Mouse (Mus musculus) erythroblast, embryonic 14.5 days (primary cell): ENCODE results near the gene Sun5. TPM values are rescaled to one million over a fixed set of nuclear protein-coding genes. Genes with fewer than 3 reads are reported as not detected.
"Not testable (repeated sequence)": the region's sequence is repeated elsewhere in the genome, so short reads cannot be mapped to it uniquely, and the experiment has no call there.

Experiments
- H3K27me3 ChIP-seq: 2 replicates; pipeline ENCODE4 v1.6.1; 2012; ENCODE audit warnings: inconsistent platforms; ENCODE audit not compliant: control insufficient read depth
- H3K36me3 ChIP-seq: 2 replicates; pipeline ENCODE4 v1.6.1; 2012; ENCODE audit warnings: mild to moderate bottlenecking, inconsistent platforms; ENCODE audit not compliant: control insufficient read depth
- H3K4me1 ChIP-seq: 2 replicates; pipeline ENCODE4 v1.6.1; 2012; ENCODE audit warnings: inconsistent platforms; ENCODE audit not compliant: control insufficient read depth
- H3K4me3 ChIP-seq: replicated peaks from 2 replicates; pipeline ENCODE3; 2012; ENCODE audit warnings: moderate library complexity, mild to moderate bottlenecking, inconsistent platforms
- H3K9me3 ChIP-seq: 2 replicates; pipeline ENCODE4 v1.6.1; 2012; ENCODE audit warnings: low read length, inconsistent platforms, mixed read lengths; ENCODE audit not compliant: control insufficient read depth
- GATA1 ChIP-seq: IDR thresholded peaks from 2 replicates; pipeline ENCODE4 v1.6.1; 2012; ENCODE audit warnings: low read length, inconsistent platforms, mixed read lengths
- TAL1 ChIP-seq: IDR thresholded peaks from 3 replicates; pipeline ENCODE4 v1.6.1; 2012; ENCODE audit warnings: low read length, inconsistent platforms, mixed read lengths
- polyA plus RNA-seq: library from polyadenylated mRNA; stranded (reverse); fragments of >175 nt; gene quantifications from 2 replicates; pipeline ENCODE4 v1.2.3, GENCODE M21; 2012

Gene Sun5
- polyA plus RNA-seq, 1 experiment, result not detected

DNA sequence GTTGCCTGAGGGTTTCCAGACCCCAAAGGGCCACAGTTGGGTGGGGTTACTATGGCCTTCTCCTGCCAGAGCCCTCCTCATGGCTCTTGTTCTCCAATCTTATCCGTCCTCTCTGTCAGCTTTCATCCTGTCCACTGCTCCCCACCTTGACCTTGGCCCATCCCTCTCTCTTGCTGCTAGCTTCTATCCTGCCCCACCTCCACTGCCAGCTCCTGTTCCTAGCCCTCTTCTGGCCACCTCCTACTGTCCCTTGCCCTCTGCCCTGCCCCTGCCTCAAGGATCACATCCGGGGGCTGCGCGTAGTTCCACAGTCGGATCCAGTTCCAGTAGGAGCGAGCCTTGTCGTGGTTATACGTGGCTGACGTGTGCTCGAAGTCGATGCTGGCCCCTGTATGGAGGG lies 10.6 kb downstream of the Sun5 start:
- no peak for TF ChIP-seq GATA1
- H3K9me3 ChIP-seq, result no peaks in the 10 kb centered on the region
- H3K36me3 ChIP-seq, result no peaks in the 10 kb centered on the region
- H3K27me3 ChIP-seq, result no peaks in the 10 kb centered on the region
- H3K4me1 ChIP-seq, result no peaks in the 10 kb centered on the region
- no peak overlapping the region for H3K4me3 ChIP-seq

DNA sequence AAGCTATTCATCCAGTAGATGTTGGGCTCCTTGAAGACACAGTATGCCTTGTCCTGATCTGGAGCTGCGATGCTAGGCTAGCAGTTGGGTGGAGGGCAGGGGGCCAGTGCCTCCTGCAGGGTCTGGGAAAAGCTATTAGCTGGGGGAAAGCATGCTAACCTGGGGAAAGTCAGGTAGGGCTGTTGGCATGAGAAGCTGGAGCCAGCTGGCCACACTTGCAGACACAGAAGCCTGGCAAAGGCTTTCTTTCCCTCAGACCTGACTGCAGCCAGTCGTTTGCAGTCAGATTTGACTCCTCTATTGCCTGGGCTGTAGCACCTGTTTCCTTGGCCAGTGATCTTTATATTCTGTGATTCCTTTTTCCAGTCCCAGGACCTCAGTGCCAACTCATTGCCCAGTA lies 11.3 kb downstream of the Sun5 start:
- H3K9me3 ChIP-seq, result no peaks in the 10 kb centered on the region
- no peak for TF ChIP-seq GATA1
- TF ChIP-seq TAL1, result no peak
- no peak overlapping the region for H3K4me3 ChIP-seq
- no peaks in the 10 kb centered on the region for H3K4me1 ChIP-seq
- H3K27me3 ChIP-seq, result no peaks in the 10 kb centered on the region
- no peaks in the 10 kb centered on the region for H3K36me3 ChIP-seq

DNA sequence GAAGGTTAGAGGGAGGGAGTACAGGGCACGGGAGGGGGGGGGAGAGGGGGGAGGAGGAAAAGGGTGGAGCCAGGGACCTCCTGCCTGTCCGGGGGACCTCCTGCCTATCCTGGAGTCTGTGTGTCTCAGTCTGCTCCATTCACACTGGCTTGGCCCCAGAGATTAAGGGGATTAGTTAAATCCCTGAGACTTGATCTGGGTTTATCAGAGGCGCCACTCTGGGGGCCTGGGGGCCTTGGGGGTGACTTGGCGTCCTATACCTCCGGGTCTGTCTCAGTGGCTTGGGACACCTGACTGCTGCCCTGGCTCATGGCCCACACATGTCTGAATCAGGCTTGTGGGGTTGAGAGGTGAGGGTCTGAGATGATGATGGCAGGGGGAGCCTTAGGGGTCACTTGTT lies 17.3 kb downstream of the Sun5 start:
- Histone ChIP-seq H3K36me3 (no peaks in the 10 kb centered on the region), H3K27me3 (no peaks in the 10 kb centered on the region), H3K4me1 (no peaks in the 10 kb centered on the region), H3K9me3 (peaks cover 3% of the 10 kb centered on the region; the same call in 1 of the 2 replicates), H3K4me3 (no peak overlapping the region)
- TF ChIP-seq TAL1, result no peak
- no peak for TF ChIP-seq GATA1

DNA sequence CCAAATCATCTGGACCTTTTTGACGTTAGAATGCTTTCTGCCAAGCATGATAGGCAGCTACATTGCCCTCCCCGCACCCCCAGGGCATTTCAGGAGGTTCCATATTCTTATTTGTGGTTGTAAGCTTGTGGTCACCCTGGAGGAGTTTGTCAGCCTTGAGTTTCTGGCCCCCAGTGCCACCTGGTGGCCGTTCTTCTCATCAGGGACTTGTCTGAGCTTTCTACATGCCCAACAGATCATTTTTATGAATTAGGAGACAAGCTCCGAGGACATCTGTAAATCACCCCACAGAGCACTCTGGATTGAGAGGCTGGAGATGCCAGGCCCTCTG lies 19.9 kb downstream of the Sun5 start:
- Histone ChIP-seq H3K36me3 (no peaks in the 10 kb centered on the region), H3K4me1 (no peaks in the 10 kb centered on the region), H3K27me3 (no peaks in the 10 kb centered on the region), H3K4me3 (no peak overlapping the region), H3K9me3 (peaks cover 3% of the 10 kb centered on the region; the same call in 1 of the 2 replicates)
- no peak for TF ChIP-seq GATA1

DNA sequence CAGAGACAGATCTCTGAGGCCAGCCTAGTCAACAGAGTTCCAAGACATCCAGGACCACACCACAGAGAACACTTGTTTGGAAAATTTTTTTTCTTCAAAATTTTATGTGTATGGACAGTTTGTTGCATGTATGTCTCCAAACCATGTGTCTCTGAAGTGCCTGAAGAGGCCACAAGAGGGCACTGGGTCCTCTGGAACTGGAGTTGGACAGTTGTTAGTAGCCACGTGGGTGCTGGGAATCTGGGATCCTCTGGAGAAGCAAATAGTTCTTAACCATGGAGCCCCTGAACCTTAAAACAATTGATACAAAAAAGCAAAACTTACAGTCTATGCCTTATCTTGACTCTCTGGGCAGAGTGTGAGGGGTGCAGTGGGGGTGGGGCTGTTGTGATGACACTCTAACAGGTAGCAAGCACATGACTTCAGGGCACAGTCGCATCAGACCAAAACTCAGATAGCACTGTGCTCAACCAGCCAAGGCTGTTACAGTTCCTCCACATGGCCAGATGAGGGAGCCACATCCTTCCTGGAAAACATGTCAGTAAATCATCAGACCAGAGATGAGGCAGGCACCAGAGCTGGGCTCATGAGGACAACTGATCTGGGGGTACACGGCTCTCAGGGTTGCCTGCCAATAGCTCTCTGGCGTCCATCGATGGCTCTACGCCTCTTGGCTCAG lies 20.4 kb downstream of the Sun5 start:
- Histone ChIP-seq H3K4me1 (no peaks in the 10 kb centered on the region), H3K9me3 (peaks cover 3% of the 10 kb centered on the region; the same call in 1 of the 2 replicates), H3K27me3 (no peaks in the 10 kb centered on the region), H3K4me3 (no peak overlapping the region), H3K36me3 (no peaks in the 10 kb centered on the region)
- TF ChIP-seq GATA1 (no peak), TAL1 (no peak)

DNA sequence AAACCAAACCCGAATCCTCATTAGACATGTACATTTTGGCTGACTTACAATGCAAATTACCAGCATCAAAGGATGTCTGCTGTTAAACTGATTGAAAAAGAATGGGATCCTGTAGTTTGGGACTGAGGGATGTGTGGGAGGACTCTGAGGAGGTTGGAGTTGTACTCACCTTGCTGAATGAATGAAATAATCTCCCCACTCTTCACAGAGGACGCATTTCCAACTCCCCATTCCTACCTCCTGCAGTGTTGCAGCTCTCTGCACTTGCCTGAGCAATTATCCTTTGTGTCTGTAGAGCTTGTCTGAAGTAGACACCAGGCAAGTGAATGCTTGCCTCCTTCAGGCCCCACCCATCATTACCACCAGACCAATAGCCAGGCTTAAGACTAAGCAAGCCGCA lies 22.5 kb downstream of the Sun5 start:
- TF ChIP-seq TAL1 (no peak), GATA1 (no peak)
- Histone ChIP-seq H3K4me1 (no peaks in the 10 kb centered on the region), H3K4me3 (no peak overlapping the region), H3K27me3 (no peaks in the 10 kb centered on the region), H3K36me3 (no peaks in the 10 kb centered on the region), H3K9me3 (peaks cover 3% of the 10 kb centered on the region; the same call in 1 of the 2 replicates)

DNA sequence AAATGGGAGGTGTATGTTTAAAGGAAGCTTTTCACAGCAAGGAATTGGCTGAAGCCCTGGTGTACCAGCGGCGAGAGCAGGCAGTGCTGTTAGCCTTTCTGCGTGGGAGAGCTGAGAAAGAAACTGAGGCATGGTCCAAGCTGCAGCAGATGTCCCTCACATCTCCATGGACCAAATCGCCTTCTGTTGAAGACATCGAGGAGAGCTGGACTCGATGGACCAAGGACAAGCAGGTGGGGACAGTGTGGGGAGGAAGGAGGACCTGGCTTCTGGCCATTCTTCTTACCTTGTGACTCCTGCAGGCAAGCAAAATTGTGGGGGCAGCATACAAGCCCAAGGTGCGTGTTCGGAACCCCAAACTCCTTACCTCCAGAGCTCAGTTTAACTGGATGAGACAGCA lies 28.0 kb downstream of the Sun5 start:
- Histone ChIP-seq H3K4me1 (no peaks in the 10 kb centered on the region), H3K27me3 (no peaks in the 10 kb centered on the region), H3K4me3 (no peak overlapping the region), H3K9me3 (no peaks in the 10 kb centered on the region), H3K36me3 (no peaks in the 10 kb centered on the region)
- TF ChIP-seq TAL1 (no peak), GATA1 (no peak)

DNA sequence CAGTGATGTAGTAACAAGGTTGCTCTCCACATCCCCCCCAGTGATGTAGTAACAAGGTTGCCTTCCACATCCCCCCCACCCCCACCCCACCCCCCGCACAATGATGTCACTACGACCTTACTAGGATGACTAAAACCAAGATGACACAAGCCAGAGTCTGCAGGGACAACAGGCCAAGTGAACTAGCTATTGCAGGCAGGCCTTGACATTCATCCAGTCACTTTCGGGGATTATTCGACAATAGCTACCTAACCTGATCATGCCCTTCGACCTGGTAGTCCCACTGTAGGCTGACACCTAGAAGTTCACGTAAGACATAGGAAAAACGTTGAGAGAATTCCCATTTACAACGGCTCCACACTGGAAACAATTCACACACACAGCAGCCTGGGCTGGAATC lies 37.6 kb downstream of the Sun5 start:
- TF ChIP-seq TAL1, result no peak
- no peak for TF ChIP-seq GATA1
- H3K36me3 ChIP-seq, result no peaks in the 10 kb centered on the region
- no peaks in the 10 kb centered on the region for H3K27me3 ChIP-seq
- H3K9me3 ChIP-seq, result no peaks in the 10 kb centered on the region
- H3K4me3 ChIP-seq, result no peak overlapping the region
- H3K4me1 ChIP-seq, result no peaks in the 10 kb centered on the region

DNA sequence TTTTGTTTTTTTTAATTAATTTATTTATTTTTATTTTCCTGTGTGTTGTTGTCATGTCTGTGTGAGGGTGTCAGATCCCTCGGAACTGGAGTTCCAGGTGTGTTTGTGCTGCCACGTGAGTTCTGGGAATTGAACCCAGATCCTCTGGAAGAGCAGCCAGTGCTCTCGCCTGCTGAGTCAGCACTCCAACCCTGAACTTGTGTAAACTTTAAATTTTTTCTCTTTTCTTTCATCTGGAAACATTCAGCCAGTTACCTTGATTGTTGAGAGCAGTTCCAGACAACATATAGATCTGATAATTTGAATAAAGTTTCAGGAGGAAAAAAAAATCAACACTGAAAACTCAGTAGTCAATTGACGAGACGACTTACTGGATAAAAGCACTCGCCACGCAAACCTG lies 42.2 kb downstream of the Sun5 start:
- H3K4me1 ChIP-seq, result no peaks in the 10 kb centered on the region
- H3K9me3 ChIP-seq, result no peaks in the 10 kb centered on the region
- TF ChIP-seq TAL1, result no peak
- TF ChIP-seq GATA1, result no peak
- no peaks in the 10 kb centered on the region for H3K27me3 ChIP-seq
- no peaks in the 10 kb centered on the region for H3K36me3 ChIP-seq
- H3K4me3 ChIP-seq, result no peak overlapping the region

DNA sequence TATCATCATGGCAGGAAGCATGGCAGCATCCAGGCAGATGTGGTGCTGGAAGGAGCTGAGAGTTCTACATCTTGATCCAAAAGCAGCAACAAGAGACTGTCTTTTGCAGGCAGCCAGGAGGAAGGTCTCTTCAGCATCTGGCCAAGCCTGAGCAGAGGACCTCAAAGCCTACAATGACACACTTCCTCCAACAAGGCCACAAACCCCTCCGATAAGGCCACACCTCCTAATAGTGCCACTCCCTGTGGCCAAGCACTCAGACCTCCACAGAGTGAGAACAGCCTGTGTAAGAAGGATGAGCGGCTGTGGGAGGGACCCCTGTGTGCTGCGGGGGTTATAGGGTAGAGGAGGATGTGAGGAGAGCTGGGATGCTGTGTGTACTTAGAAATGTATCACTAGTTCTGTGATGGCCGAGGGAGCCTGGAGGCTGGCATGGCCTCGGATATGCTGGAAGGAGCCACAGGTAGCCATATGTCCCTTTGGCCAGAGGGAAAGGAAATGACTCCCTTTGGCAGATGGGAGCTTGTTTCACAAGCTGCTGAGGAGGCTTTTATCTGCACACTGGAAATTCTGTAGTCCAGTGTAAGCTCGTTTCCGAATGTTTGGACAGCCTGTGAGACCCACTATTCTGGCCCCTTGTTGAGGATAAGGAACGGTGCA lies 43.6 kb downstream of the Sun5 start:
- no peak overlapping the region for H3K4me3 ChIP-seq
- no peaks in the 10 kb centered on the region for H3K36me3 ChIP-seq
- no peaks in the 10 kb centered on the region for H3K9me3 ChIP-seq
- TF ChIP-seq TAL1 (no peak), GATA1 (no peak)
- H3K4me1 ChIP-seq, result no peaks in the 10 kb centered on the region
- H3K27me3 ChIP-seq, result no peaks in the 10 kb centered on the region

DNA sequence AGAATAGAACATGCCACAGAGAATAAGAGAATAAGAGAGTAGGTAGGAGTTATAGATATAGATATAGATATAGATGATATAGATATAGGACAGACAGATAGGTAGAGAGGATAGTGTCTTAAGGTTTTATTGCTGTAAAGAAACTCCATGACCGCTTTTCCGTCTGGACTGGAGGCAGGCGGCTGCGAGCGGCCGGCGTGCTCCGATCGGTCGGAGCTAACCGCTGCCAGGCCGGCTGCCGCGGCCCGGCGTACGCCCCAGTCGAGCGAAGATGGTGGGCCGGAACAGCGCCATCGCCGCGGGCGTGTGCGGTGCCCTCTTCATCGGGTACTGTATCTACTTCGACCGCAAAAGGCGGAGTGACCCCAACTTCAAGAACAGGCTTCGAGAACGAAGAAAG lies 45.0 kb downstream of the Sun5 start:
- H3K4me3 ChIP-seq, H3K4me1 ChIP-seq, H3K36me3 ChIP-seq, H3K9me3 ChIP-seq, H3K27me3 ChIP-seq: not testable (repeated sequence)
